Mouse (Mus musculus): ENCODE results near the gene Igfbp2. TPM values are rescaled to one million over a fixed set of nuclear protein-coding genes. Genes with fewer than 3 reads are reported as not detected.

The Igfbp2 gene
- polyA plus RNA-seq, 1 experiment from 2014 or later = 399 TPM

DNA sequence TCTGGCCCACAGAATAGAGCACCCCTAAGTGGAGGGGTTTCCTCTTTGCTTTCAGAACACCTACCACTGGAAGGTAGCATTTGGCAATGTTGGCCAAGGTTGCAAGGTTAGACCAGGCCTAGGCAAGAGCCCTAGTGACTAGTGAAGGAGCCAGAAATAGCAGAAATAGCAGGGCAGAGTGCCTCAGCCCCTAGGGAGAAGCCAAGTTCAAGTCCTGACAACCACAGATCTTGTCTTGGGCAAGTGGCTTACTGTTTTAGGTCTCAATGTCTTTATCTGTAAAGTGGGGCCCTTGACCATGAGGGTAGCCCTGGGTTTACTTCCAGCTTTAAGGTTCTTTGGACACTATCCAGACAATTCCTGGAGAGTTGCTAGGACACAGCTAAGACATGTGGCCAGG is 45.0 kb downstream of the Igfbp2 start:
- no peak overlapping the region for H3K9ac ChIP-seq
- H3K27ac ChIP-seq = no peak overlapping the region
- H3K36me3 ChIP-seq = peaks cover 22% of the 10 kb centered on the region
- peak overlapping the region; percentile 81; the same call in 1 of the 2 replicates for H3K4me2 ChIP-seq
- ATAC-seq (ENCODE audit: insufficient number of reproducible peaks, low FRiP score, low TSS enrichment, low read depth) = no peak
- H3K9me3 ChIP-seq = no peaks in the 10 kb centered on the region
- H3K27me3 ChIP-seq = peaks cover 5% of the 10 kb centered on the region; the same call in 1 of the 2 replicates
- peaks cover 63% of the 10 kb centered on the region for H3K4me1 ChIP-seq
- H3K4me3 ChIP-seq = no peak overlapping the region

DNA sequence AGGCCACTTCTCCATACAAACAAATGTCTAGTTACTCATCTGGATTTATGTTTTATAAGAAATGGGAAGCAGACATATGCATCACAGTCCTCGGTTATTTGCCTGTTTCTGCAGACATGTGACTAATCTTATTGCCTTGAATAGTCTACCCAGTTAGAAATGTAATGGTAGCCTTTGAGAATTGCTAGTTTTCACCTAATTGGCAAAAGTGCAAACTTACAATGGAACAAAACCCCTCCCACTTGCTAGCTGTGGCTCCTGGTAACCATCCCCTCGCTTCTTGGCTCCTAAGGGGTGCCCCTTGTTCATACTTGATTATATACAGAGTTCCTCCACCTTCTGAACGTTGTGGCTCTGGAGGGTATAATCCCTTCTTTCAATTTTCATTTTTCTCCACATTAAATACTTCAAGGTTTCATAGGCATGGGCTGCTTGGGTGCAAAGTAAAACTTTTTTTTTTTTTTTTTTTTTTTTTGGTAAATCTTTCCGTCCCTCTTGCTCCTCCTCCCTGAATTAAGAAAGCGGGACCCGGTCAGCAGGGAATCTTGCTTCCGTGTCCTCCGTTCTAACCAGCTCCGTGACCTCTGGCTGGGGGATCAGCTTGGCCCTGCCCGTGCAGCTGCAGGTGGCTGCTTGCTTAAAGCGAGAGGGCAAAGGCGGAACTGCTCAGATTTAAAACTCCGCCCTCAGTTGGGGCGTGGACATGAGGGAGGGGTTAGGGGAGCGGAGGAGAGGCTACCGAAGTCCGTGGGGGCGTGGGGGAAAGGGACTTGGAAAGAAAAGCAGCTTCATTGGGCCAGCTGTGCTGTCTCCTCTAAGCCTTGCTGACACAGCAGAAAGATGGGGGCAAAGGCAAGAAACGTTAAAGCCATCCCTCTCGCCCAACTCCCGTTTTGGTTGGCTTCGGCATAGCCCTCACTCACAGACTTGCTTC is 45.6 kb downstream of the Igfbp2 start:
- peaks cover 15% of the 10 kb centered on the region; the same call in 1 of the 2 replicates for H3K36me3 ChIP-seq
- peak overlapping the region; percentile 35 for H3K27ac ChIP-seq
- H3K4me3 ChIP-seq = peak overlapping the region; percentile 63
- H3K9me3 ChIP-seq = no peaks in the 10 kb centered on the region
- ATAC-seq (ENCODE audit: insufficient number of reproducible peaks, low FRiP score, low TSS enrichment, low read depth) = peak; percentile 35; the same call in 1 of the 2 replicates
- 5% methylated on average over 22 of the region's 22 CpGs for WGBS
- peaks cover 70% of the 10 kb centered on the region for H3K4me1 ChIP-seq
- peak overlapping the region; percentile 81 for H3K4me2 ChIP-seq
- peaks cover 5% of the 10 kb centered on the region; the same call in 1 of the 2 replicates for H3K27me3 ChIP-seq
- H3K9ac ChIP-seq = no peak overlapping the region

DNA sequence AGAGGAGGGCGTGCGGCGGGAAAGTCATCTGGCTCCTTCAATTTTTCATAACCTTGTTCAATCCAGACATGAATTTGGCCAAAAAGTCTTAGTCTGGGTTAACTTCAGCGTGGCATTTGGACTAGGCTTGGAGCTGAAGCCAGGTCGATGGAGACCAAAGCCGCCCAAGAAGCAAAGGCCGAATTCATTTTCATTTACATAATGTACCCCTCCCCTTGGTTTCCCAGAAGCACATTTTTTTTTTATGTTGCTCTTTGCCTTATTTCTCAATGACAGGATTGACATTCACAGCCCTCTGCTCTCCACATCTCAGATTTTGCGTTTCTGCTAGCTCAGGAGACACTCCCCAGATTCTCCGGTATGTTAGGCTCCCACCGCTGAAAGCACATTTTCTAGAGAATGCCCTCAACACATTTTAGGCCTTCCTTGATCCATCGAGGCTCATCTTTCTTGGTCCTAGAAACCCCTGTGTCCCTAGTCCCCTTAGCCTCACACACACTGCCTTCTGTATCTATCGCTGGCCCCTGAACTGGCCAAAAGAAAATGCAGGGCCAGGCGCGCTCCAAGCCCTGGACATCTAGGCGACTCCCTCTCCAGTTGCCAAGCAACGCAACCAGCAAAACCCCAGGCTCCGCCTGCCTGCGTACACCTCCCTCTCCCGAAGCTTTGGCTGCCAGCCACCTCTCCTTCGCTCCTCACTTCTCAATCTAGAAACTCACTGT is 46.5 kb downstream of the Igfbp2 start:
- Histone ChIP-seq H3K27ac (peak overlapping the region; percentile 35), H3K9me3 (no peaks in the 10 kb centered on the region), H3K27me3 (peaks cover 5% of the 10 kb centered on the region; the same call in 1 of the 2 replicates), H3K4me2 (peak overlapping the region; percentile 81), H3K9ac (0 out of 2 replicates have a peak overlapping the region, but pooled peaks have one; percentile 5), H3K4me1 (peaks cover 78% of the 10 kb centered on the region), H3K4me3 (peak overlapping the region; percentile 63), H3K36me3 (peaks cover 13% of the 10 kb centered on the region; the same call in 1 of the 2 replicates)
- WGBS = under 1% methylated on average over 20 of the region's 20 CpGs
- ATAC-seq (ENCODE audit: insufficient number of reproducible peaks, low FRiP score, low TSS enrichment, low read depth) = no peak

DNA sequence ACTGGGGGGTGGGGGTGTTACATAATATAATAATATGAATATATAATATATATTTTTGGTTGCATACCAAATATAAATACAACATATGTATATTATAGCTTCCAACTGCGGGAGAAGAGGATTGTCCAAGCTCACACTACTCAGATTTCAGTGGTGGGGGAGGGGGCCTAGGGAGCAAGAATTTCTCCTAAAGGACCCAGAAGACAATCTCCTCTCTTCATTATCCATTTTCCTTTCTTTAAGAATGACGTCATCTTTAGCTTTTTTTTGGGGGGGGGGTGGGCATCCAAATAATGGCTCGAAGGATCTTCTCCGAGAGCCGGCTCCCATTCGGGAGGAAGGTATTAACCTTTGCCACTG is 47.0 kb downstream of the Igfbp2 start:
- Histone ChIP-seq H3K9ac (no peak overlapping the region), H3K27ac (peak overlapping the region; percentile 63), H3K9me3 (no peaks in the 10 kb centered on the region), H3K4me3 (peak overlapping the region; percentile 63), H3K4me1 (peaks cover 78% of the 10 kb centered on the region), H3K27me3 (peaks cover 5% of the 10 kb centered on the region; the same call in 1 of the 2 replicates), H3K36me3 (peaks cover 12% of the 10 kb centered on the region; the same call in 1 of the 2 replicates), H3K4me2 (peak overlapping the region; percentile 81)
- no peak for ATAC-seq (ENCODE audit: insufficient number of reproducible peaks, low FRiP score, low TSS enrichment, low read depth)
- 0% methylated on average over 6 of the region's 6 CpGs for WGBS

DNA sequence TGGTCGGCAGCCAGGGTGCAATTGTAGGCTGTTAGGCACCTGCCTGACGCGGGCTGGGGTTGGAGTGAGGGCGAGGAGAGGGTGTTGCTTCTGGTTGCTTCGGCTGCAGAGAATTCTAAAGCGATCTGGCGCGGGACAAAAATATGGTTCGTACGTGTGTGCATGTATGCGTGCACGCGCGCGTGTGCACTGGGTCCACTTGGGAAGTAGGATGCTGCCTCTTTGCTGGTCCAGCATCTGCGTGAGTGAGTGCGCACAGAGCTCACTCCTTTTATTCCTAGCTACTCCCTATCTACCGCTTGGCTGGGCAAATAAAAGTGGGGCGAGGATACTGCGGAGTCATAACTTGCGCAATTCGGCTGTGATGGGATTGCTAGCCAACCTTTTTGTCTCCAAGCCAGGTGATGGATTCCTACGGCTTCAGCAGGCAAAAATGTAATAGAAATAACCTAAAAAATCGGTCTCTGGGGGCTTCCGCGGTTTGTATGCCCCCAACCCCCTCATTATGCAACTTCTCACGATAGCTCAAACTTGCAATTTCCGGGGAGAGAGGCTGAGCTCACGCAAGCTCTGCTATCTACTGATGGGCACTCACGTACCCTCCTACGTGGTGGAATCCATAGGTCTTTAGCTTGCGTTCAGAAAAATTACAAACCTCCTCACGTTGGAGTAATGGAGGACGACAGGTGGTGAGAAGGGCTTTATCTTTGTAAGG is 47.6 kb downstream of the Igfbp2 start:
- peaks cover 74% of the 10 kb centered on the region for H3K4me1 ChIP-seq
- H3K4me2 ChIP-seq = peak overlapping the region; percentile 81
- peaks cover 8% of the 10 kb centered on the region; the same call in 1 of the 2 replicates for H3K36me3 ChIP-seq
- peaks cover 5% of the 10 kb centered on the region; the same call in 1 of the 2 replicates for H3K27me3 ChIP-seq
- no peak for ATAC-seq (ENCODE audit: insufficient number of reproducible peaks, low FRiP score, low TSS enrichment, low read depth)
- no peaks in the 10 kb centered on the region for H3K9me3 ChIP-seq
- peak overlapping the region; percentile 63 for H3K27ac ChIP-seq
- peak overlapping the region; percentile 63 for H3K4me3 ChIP-seq
- peak overlapping the region; percentile 26; the same call in 1 of the 2 replicates for H3K9ac ChIP-seq
- under 1% methylated on average over 34 of the region's 34 CpGs for WGBS

DNA sequence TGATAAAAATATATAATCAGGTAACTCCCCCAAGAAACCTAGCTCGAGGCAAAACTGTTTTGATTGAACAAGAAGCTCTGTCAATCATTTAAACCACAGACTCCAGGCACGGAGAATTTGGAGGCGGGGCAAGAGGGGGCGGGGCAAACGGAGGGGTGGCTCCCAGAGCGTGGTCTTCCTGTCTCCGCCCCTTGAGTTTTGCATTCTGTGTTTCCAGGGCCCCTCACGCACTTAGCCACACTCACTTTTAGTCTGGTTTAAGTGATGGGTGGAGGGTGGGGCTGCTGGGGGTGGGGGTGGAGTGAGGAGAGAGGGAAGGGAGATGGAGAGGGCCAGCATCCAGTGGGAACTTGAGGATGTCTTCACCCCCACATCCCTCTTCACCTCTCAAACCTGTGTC is 48.2 kb downstream of the Igfbp2 start:
- Histone ChIP-seq H3K4me3 (peak overlapping the region; percentile 63), H3K9ac (no peak overlapping the region), H3K36me3 (peaks cover 5% of the 10 kb centered on the region; the same call in 1 of the 2 replicates), H3K4me1 (peaks cover 69% of the 10 kb centered on the region), H3K27me3 (peaks cover 5% of the 10 kb centered on the region; the same call in 1 of the 2 replicates), H3K4me2 (peak overlapping the region; percentile 81), H3K9me3 (no peaks in the 10 kb centered on the region), H3K27ac (peak overlapping the region; percentile 92; the same call in 1 of the 2 replicates)
- WGBS = 0% methylated on average over 8 of the region's 8 CpGs
- peak; percentile 50; the same call in 1 of the 2 replicates for ATAC-seq (ENCODE audit: insufficient number of reproducible peaks, low FRiP score, low TSS enrichment, low read depth)

DNA sequence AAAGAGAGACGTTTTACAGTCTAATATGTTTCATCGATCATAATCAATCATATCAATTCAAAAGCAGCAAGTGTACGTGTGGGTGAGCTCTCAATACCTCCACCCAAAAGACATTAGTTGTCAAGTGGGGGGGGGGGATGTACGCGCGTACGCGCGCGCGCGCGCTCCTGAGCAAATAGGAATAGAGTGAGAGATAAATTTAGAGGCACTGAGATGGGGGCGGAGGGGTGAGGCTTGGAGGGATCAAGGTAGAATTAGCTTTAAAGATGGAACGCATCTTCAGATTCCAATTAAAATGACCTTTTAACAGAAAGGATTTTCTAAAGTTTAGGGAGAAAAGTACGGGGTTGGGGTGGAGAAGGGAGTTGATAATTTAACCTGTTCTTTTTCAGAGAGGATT is 48.8 kb downstream of the Igfbp2 start:
- peak overlapping the region; percentile 92 for H3K27ac ChIP-seq
- peak overlapping the region; percentile 63 for H3K4me3 ChIP-seq
- 0 out of 2 replicates have a peak, but pooled peaks cover 5% of the 10 kb centered on the region for H3K36me3 ChIP-seq
- WGBS = 2% methylated on average over 16 of the region's 16 CpGs
- H3K9ac ChIP-seq = peak overlapping the region; percentile 77
- peaks cover 70% of the 10 kb centered on the region for H3K4me1 ChIP-seq
- no peaks in the 10 kb centered on the region for H3K9me3 ChIP-seq
- peaks cover 5% of the 10 kb centered on the region; the same call in 1 of the 2 replicates for H3K27me3 ChIP-seq
- H3K4me2 ChIP-seq = peak overlapping the region; percentile 81
- no peak for ATAC-seq (ENCODE audit: insufficient number of reproducible peaks, low FRiP score, low TSS enrichment, low read depth)

DNA sequence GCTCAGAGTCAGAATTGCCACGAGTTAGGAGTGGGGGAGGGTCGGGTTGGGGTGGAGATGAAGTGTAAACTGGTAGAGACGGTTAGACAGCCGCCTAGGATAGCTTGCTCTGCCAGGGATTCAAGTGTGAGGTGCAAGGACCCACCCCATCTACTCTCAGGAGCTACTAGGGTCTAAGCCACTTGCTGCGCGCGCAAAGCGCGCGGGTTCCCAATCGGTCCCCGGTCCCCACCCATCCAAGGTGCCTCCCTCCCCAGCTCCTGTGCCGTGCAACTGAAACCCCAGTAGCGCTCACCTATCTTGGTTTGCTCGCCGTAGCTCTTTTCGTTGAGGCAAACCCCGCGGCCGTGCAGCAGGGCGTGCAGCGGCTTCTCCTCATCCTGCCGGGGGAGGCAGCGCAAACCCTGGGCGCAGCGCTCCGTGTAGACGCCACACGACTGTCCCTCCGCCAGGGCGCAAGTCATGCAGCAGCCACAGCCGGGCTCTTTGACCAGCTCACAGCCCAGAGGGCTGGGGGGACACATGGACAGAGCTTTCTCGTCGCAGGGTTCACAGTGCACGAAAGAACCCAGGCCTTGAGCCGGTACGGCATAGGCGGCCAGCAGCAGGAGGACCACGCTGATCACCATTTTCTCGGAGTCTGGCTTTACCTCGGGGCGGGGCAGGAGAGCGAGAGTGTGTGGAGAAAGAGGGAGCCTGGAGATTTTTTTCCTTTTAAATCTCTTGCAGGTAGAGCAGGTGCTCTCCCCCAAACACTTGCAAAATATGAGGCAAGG is 49.4 kb downstream of the Igfbp2 start:
- Histone ChIP-seq H3K36me3 (0 out of 2 replicates have a peak, but pooled peaks cover 4% of the 10 kb centered on the region), H3K9me3 (no peaks in the 10 kb centered on the region), H3K9ac (peak overlapping the region; percentile 77), H3K27ac (peak overlapping the region; percentile 92), H3K4me3 (peak overlapping the region; percentile 63), H3K4me2 (peak overlapping the region; percentile 81), H3K4me1 (peaks cover 70% of the 10 kb centered on the region), H3K27me3 (peaks cover 5% of the 10 kb centered on the region; the same call in 1 of the 2 replicates)
- WGBS = under 1% methylated on average over 43 of the region's 43 CpGs
- ATAC-seq (ENCODE audit: insufficient number of reproducible peaks, low FRiP score, low TSS enrichment, low read depth) = no peak

DNA sequence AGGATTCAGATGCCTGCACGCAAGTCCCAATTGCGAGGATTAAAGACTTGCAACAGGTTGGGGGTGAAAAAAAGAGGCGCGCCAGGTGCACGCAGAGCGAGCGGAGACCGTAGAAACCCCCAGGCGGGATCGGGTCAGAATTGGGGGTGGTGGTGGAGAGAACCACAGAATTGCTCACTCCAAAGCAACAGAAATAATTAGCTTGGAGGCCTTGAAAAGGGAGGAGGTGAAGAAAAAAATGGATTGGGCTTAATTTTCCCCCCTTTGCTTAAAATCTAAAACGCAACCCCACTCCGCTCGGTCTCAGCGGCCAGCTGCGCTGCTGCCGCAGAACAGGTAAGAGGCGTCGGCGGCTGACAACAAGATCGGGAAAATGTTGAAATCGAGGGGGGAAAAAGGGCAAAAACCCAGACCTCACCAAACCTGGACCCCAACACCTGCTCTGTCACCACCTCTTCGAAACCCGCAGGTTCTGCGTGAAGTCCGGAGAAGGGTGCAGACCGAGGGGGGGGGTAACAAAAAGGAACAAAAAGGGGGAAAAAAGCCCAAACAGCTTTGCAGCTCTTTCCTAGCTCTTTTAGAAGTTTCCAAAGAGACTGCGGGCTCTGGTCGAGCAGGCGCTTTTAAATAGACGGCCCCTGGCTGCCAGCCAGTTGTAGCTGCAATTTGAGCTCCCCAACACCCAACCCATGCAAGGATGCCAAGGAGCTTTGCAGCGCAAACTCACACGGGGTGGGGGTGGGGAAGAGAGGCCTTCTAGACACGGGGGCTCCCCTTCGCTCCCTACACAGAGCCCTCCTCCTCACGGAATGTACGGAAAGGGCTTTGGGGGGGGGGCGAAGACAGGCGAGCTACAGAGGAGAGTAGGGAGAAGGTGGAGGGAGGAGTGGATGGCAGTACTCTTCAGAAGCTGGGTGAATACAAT is 50.2 kb downstream of the Igfbp2 start, which contains the start of gene Igfbp5:
TSS of gene Igfbp5 (minus strand) at position 598 of the 925 bp plus-strand sequence.
- H3K36me3 ChIP-seq = no peaks in the 10 kb centered on the region
- H3K4me2 ChIP-seq = peak within 1 kb of the TSS; percentile 81
- H3K9ac ChIP-seq = peak within 1 kb of the TSS; percentile 77
- peaks cover 5% of the 10 kb centered on the region; the same call in 1 of the 2 replicates for H3K27me3 ChIP-seq
- peak; percentile 53; the same call in 1 of the 2 replicates for ATAC-seq (ENCODE audit: insufficient number of reproducible peaks, low FRiP score, low TSS enrichment, low read depth)
- H3K4me1 ChIP-seq = peaks cover 68% of the 10 kb centered on the region
- no peaks in the 10 kb centered on the region for H3K9me3 ChIP-seq
- WGBS = under 1% methylated on average over 38 of the region's 38 CpGs
- H3K4me3 ChIP-seq = peak within 1 kb of the TSS; percentile 63
- peak within 1 kb of the TSS; percentile 92 for H3K27ac ChIP-seq
